Mouse (Mus musculus) midbrain, embryonic 12.5 days (tissue): ENCODE measurements at regions not wholly inside any gene's neighbourhood (a gene's known extent, or its start where the extent isn't known, plus 50 kb on each side); places are given as distances from the start of the nearest gene placed in this dataset.

Experiments
- ATAC-seq: fragments of 200-750 bp; cut with Nextera tagmentation; 2 replicates; pipeline ENCODE4 v1.8.0; 2017; ENCODE audit warnings: low read depth, moderate TSS enrichment, moderate library complexity; ENCODE audit not compliant: low FRiP score
- H3K27ac ChIP-seq: fragments of 300-500 bp; sonication (generic); replicated peaks from 2 replicates; pipeline ENCODE4 v1.5.1; 2016; ENCODE audit warnings: mild to moderate bottlenecking
- H3K27me3 ChIP-seq: fragments of 300-500 bp; sonication (generic); 2 replicates; pipeline ENCODE4 v1.6.1; 2016; ENCODE audit warnings: mild to moderate bottlenecking
- H3K36me3 ChIP-seq: fragments of 300-500 bp; sonication (generic); 2 replicates; pipeline ENCODE4 v1.6.1; 2016
- H3K4me1 ChIP-seq: fragments of 300-500 bp; sonication (generic); 2 replicates; pipeline ENCODE4 v1.6.1; 2016
- H3K4me2 ChIP-seq: fragments of 300-500 bp; sonication (generic); replicated peaks from 2 replicates; pipeline ENCODE4 v1.6.1; 2016; ENCODE audit warnings: mild to moderate bottlenecking, moderate library complexity
- H3K4me3 ChIP-seq: fragments of 300-500 bp; sonication (generic); 2 replicates; pipeline ENCODE4 v1.5.1; 2016; ENCODE audit warnings: mild to moderate bottlenecking
- H3K9ac ChIP-seq: fragments of 300-500 bp; sonication (generic); replicated peaks from 2 replicates; pipeline ENCODE4 v1.6.1; 2016; ENCODE audit warnings: mild to moderate bottlenecking, moderate library complexity
- H3K9me3 ChIP-seq: fragments of 300-500 bp; sonication (generic); 2 replicates; pipeline ENCODE4 v1.6.1; 2016; ENCODE audit warnings: mild to moderate bottlenecking
- WGBS: fragments of 180-500 bp; shearing (Covaris S2); methylation state at CpG from one replicate; pipeline ENCODE4 v1.1.7; 2016; 5-methylcytosine and 5-hydroxymethylcytosine counted together

DNA sequence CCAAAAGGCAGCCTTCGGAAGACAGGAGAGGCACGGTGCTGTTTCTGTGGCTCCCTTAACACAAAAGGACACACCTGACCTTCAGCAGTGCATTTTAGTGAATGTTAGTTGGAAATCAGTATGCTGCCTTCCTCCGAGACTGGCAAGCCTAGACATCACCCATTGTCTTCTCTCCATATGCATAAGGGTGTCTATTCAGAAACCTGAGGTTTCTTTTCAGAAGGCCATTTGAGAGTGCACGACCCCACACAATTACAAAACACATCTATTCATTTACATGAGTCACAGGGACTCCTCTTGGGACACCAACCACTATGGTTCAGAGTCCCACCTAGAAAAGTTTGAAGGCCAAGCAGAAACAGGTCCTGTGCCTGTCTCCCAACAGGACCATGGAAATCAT lies 161.8 kb upstream of the Spats2l start:
- Histone ChIP-seq H3K36me3 (no peaks in the 10 kb centered on the region), H3K27me3 (peaks cover 10% of the 10 kb centered on the region), H3K9ac (no peak overlapping the region), H3K4me2 (no peak overlapping the region), H3K4me1 (peaks cover 31% of the 10 kb centered on the region), H3K27ac (no peak overlapping the region), H3K4me3 (no peak overlapping the region), H3K9me3 (no peaks in the 10 kb centered on the region)
- no peak for ATAC-seq
- WGBS: 62% methylated on average over 4 of the region's 4 CpGs

DNA sequence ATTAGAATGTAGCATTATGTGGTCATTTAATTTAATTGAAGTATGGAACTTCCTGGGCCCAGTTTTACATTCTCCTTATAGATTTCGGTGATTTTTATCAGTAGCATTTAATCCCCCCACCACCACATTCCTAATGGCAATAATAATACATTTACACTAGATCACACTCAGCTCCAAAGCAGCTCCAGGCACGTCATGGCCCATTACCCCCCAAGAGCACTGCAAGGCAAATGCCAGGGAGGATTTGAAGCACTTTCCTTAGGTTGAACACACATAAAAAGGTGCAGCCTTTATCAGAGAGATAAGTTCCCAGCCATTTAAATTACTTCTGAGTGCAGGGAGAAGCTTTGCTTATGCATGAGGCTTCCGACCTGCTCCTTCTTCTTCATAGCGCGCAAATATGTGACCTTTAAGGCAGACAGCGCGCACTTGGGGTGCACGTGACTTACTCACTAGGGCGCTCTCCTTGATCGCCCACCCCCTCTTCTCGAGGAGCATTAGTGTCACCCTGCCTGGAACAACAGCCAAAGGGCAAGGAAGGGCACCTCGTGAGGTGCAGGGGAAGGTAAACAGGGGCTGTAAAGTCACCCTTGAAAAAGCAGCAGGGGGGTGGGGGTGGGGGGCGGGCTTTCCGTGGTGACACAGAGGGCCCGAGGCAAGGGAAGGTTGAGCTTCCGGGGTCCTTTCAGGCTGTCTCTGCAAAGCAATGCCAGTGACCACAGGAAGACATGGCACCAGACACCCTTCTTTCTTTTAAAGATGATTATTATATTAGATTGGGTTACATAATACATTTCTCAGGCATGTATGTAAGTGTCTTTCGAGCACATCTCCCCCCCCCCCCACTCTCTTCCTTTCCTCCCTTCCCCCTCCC lies 160.8 kb upstream of the Spats2l start:
- Histone ChIP-seq H3K4me2 (peak overlapping the region; percentile 41), H3K36me3 (no peaks in the 10 kb centered on the region), H3K4me1 (peaks cover 28% of the 10 kb centered on the region), H3K9ac (no peak overlapping the region), H3K27me3 (peaks cover 10% of the 10 kb centered on the region), H3K4me3 (no peak overlapping the region; the same call in 1 of the 2 replicates), H3K9me3 (no peaks in the 10 kb centered on the region), H3K27ac (0 out of 2 replicates have a peak overlapping the region, but pooled peaks have one; percentile 20)
- WGBS: 14% methylated on average over 17 of the region's 17 CpGs
- no peak for ATAC-seq

GRCm38 (mm10) chr1:57615155-57615554 lies 158.8 kb upstream of the Spats2l start:
- Histone ChIP-seq H3K27ac (no peak overlapping the region), H3K4me3 (no peak overlapping the region), H3K9me3 (no peaks in the 10 kb centered on the region), H3K4me1 (peaks cover 14% of the 10 kb centered on the region), H3K27me3 (peaks cover 6% of the 10 kb centered on the region; the same call in 1 of the 2 replicates), H3K9ac (no peak overlapping the region), H3K36me3 (no peaks in the 10 kb centered on the region), H3K4me2 (no peak overlapping the region)
- ATAC-seq: no peak

- ATAC-seq: no peak
- no peak overlapping the region for H3K4me2 ChIP-seq
- H3K9ac ChIP-seq: no peak overlapping the region
- 0 out of 2 replicates have a peak, but pooled peaks cover under 1% of the 10 kb centered on the region for H3K27me3 ChIP-seq
- no peaks in the 10 kb centered on the region for H3K36me3 ChIP-seq
- peaks cover 9% of the 10 kb centered on the region for H3K4me1 ChIP-seq
- H3K27ac ChIP-seq: no peak overlapping the region
- H3K9me3 ChIP-seq: no peaks in the 10 kb centered on the region
- no peak overlapping the region for H3K4me3 ChIP-seq
- WGBS: 89% methylated on average over 3 of the region's 3 CpGs
These were observed 156.6 kb upstream of the Spats2l start for GRCm38 (mm10) chr1:57617316-57617715.

GRCm38 (mm10) chr1:57622561-57622960 lies 151.4 kb upstream of the Spats2l start:
- Histone ChIP-seq H3K27ac (no peak overlapping the region), H3K27me3 (no peaks in the 10 kb centered on the region), H3K9ac (no peak overlapping the region), H3K4me2 (no peak overlapping the region), H3K9me3 (no peaks in the 10 kb centered on the region), H3K4me3 (no peak overlapping the region), H3K36me3 (no peaks in the 10 kb centered on the region), H3K4me1 (no peaks in the 10 kb centered on the region)
- 87% methylated on average over 9 of the region's 9 CpGs for WGBS
- no peak for ATAC-seq

DNA sequence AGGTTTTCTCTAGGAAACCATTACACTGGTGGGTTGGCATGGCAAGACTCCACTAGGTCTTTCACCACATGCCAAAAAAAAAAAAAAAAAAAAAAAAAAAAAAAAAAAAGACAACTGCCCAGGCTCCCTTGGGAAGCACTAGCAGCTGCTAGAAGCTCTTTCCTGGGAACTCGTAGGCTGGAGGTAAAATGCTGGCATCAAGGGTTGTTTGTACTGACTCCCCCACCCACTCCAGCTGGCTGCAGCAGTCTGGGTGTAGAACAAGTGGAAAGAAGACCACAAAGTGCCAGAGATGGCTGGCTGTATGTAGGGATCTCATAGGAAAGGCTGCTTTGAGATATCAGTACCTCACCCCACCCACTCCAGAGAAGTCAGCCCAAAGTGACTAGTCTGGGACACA lies 140.0 kb upstream of the Spats2l start:
- no peaks in the 10 kb centered on the region for H3K36me3 ChIP-seq
- H3K9ac ChIP-seq: no peak overlapping the region
- no peak overlapping the region for H3K4me2 ChIP-seq
- ATAC-seq: no peak
- no peaks in the 10 kb centered on the region for H3K4me1 ChIP-seq
- no peaks in the 10 kb centered on the region for H3K27me3 ChIP-seq
- H3K9me3 ChIP-seq: 0 out of 2 replicates have a peak, but pooled peaks cover 2% of the 10 kb centered on the region
- no peak overlapping the region for H3K27ac ChIP-seq
- WGBS: 41% methylated on average over 1 of the region's 1 CpGs
- no peak overlapping the region for H3K4me3 ChIP-seq

GRCm38 (mm10) chr1:57642131-57642530 lies 131.8 kb upstream of the Spats2l start:
- ATAC-seq: no peak
- H3K4me1 ChIP-seq: 0 out of 2 replicates have a peak, but pooled peaks cover 3% of the 10 kb centered on the region
- 89% methylated on average over 5 of the region's 5 CpGs for WGBS

DNA sequence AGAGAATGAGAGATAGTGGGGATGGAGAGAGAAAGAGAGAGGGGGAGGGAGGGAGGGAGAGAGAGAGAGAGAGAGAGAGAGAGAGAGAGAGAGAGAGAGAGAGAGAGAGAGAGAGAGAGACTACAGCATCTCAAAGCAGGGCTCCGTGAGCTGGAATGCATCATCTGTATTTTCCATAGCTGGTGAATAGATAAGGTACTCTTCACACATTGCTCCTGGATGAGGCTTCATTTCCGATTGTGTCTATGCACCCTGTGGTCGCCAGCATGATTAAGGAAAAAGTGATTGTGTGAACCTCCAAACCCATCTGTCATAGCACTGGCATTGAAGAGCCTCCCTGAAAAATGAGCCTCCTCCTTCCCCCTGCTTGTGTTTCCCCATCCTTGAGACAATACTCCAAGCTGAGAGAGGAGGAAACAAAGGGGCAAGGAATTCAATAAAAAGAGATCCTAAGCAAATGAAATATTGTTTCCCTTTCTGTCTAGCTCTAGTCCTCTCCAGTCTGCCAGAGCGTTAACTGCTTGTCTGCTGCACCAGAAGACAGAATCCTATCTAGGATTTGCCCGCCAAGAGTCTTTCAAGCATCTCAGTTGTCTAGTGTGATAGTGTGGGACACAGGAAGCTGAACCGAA lies 130.4 kb upstream of the Spats2l start:
- ATAC-seq: no peak
- H3K4me3 ChIP-seq: no peak overlapping the region
- no peak overlapping the region for H3K9ac ChIP-seq
- H3K36me3 ChIP-seq: no peaks in the 10 kb centered on the region
- H3K27me3 ChIP-seq: no peaks in the 10 kb centered on the region
- 63% methylated on average over 6 of the region's 6 CpGs for WGBS
- no peak overlapping the region for H3K4me2 ChIP-seq
- 0 out of 2 replicates have a peak, but pooled peaks cover 3% of the 10 kb centered on the region for H3K4me1 ChIP-seq
- H3K27ac ChIP-seq: no peak overlapping the region; the same call in 1 of the 2 replicates
- no peaks in the 10 kb centered on the region for H3K9me3 ChIP-seq

More at GRCm38 (mm10) chr1:57642131-57642530, 131.8 kb upstream of the Spats2l start:
- Histone ChIP-seq H3K27me3 (no peaks in the 10 kb centered on the region), H3K9ac (no peak overlapping the region), H3K36me3 (no peaks in the 10 kb centered on the region), H3K27ac (no peak overlapping the region), H3K4me2 (no peak overlapping the region), H3K4me3 (no peak overlapping the region), H3K9me3 (no peaks in the 10 kb centered on the region)

DNA sequence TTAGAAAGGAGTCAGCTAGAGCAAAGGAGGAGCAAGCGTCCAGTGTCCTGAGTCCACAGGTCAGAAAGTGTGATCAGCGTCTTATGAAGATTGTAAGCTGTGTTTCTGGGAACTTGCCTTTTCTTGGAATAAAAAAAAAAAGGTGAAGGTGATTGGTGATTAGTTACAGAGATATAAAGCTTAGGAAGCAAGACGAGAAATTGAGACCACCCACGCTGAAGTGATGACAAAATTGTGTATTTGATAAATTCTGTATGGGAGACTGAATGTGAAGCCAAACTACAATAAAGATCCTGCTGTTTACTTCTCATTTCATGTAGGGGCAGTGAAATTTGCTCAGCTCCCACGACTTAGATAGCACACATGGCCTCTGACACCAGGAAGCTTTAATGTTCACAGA lies 109.0 kb upstream of the Spats2l start:
- H3K4me1 ChIP-seq: peaks cover 3% of the 10 kb centered on the region; the same call in 1 of the 2 replicates
- H3K27ac ChIP-seq: no peak overlapping the region
- H3K4me2 ChIP-seq: no peak overlapping the region
- H3K36me3 ChIP-seq: no peaks in the 10 kb centered on the region
- no peaks in the 10 kb centered on the region for H3K27me3 ChIP-seq
- no peak overlapping the region for H3K4me3 ChIP-seq
- WGBS: 70% methylated on average over 5 of the region's 5 CpGs
- ATAC-seq: no peak
- H3K9me3 ChIP-seq: no peaks in the 10 kb centered on the region
- H3K9ac ChIP-seq: no peak overlapping the region

DNA sequence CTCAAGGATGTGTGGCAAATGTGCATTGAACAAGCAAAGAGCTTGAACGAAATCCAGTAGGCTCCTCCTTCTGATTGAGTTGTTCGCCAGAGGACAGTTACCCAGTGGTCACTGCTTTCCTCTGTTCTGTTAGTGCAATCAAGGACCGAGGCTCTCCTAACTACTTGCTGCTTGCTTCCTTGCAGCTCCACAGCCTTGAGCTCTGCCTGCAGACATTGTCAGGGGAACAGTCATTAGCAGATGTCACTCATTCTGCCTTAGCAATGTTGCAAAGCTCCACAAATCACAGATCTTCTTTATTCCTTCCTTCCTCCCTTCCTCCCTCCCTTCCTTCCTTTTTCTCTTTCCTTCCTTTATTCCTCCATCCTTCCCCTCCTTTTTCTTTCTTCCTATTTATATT lies 108.2 kb upstream of the Spats2l start:
- no peak for ATAC-seq

DNA sequence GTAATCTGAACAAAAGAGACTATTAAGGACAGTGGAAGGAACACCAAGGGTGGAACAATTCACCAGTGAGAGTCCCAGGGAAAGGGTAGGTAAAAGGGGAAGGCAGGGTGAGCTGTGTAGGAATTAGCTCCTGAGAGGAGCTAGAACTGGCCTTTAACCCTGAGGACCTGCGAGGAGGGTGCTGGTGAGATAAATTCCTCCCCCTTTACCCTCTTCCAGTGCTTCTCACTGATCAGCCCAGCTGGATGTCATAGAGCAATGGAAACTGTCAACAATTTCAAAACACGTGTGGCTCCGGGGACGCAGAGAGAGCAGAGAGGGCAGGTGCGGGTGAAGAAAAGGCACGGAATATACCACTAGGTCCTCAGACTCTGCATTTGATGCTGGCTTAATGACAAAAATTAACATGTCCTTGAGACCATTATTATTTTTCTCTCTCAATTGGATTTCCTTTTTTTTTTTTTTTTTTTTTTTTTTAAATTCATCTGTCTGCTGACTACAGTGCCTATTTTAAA lies 107.7 kb upstream of the Spats2l start:
- Histone ChIP-seq H3K27ac (no peak overlapping the region), H3K4me3 (no peak overlapping the region), H3K4me2 (no peak overlapping the region), H3K9me3 (no peaks in the 10 kb centered on the region), H3K27me3 (no peaks in the 10 kb centered on the region), H3K4me1 (peaks cover 3% of the 10 kb centered on the region; the same call in 1 of the 2 replicates), H3K36me3 (no peaks in the 10 kb centered on the region), H3K9ac (no peak overlapping the region)
- 69% methylated on average over 6 of the region's 6 CpGs for WGBS
- ATAC-seq: no peak

More for the DNA sequence above, 108.2 kb upstream of the Spats2l start:
- 61% methylated on average over 3 of the region's 3 CpGs for WGBS
- Histone ChIP-seq H3K9ac (no peak overlapping the region), H3K4me3 (no peak overlapping the region), H3K36me3 (no peaks in the 10 kb centered on the region), H3K27me3 (no peaks in the 10 kb centered on the region), H3K9me3 (no peaks in the 10 kb centered on the region), H3K27ac (no peak overlapping the region), H3K4me2 (no peak overlapping the region), H3K4me1 (peaks cover 3% of the 10 kb centered on the region; the same call in 1 of the 2 replicates)

- Histone ChIP-seq H3K9me3 (no peaks in the 10 kb centered on the region), H3K4me1 (peaks cover 9% of the 10 kb centered on the region; the same call in 1 of the 2 replicates), H3K4me3 (no peak overlapping the region), H3K9ac (no peak overlapping the region), H3K36me3 (no peaks in the 10 kb centered on the region), H3K4me2 (no peak overlapping the region), H3K27me3 (no peaks in the 10 kb centered on the region), H3K27ac (peak overlapping the region; percentile 66)
- WGBS: 80% methylated on average over 2 of the region's 2 CpGs
- no peak for ATAC-seq
These were observed 100.5 kb upstream of the Spats2l start for GRCm38 (mm10) chr1:57673415-57673814.
